Mouse (Mus musculus): ENCODE data around the gene Krt42. TPM values are rescaled to one million over a fixed set of nuclear protein-coding genes. Genes with fewer than 3 reads are reported as not detected.

The Krt42 gene
- polyA plus RNA-seq, 1 experiment from 2014 or later = not detected

GRCm38 (mm10) chr11:100307900-100308299 is 38.2 kb upstream of the Krt42 start:
- WGBS = 83% methylated on average over 5 of the region's 5 CpGs

GRCm38 (mm10) chr11:100301292-100301691 is 31.6 kb upstream of the Krt42 start:
- WGBS = 46% methylated on average over 5 of the region's 5 CpGs
- no peak overlapping the region for H3K9ac ChIP-seq (ENCODE audit: low read depth, low read length)
- DNase-seq (ENCODE audit: low spot score) (no peak), ATAC-seq (replicated peaks; ENCODE audit: low FRiP score) (no peak)
- H3K4me3 ChIP-seq (ENCODE audit: low read depth, low read length) = no peak overlapping the region
- no peaks in the 10 kb centered on the region for H3K27me3 ChIP-seq (replicated peaks; ENCODE audit: control insufficient read depth, insufficient read depth, low read length)
- H3K9me3 ChIP-seq (ENCODE audit: control insufficient read depth, low read length) = no peaks in the 10 kb centered on the region
- no peak overlapping the region for H3K27ac ChIP-seq (ENCODE audit: low read depth, low read length)
- no peaks in the 10 kb centered on the region for H3K4me1 ChIP-seq (replicated peaks; ENCODE audit: control insufficient read depth, insufficient read depth, low read length)
- H3K36me3 ChIP-seq (ENCODE audit: control insufficient read depth, insufficient read depth, low read length) = no peaks in the 10 kb centered on the region
- H3K4me2 ChIP-seq = no peak overlapping the region

More at GRCm38 (mm10) chr11:100307900-100308299, 38.2 kb upstream of the Krt42 start:
- DNase-seq (ENCODE audit: low spot score) = no peak
- no peaks in the 10 kb centered on the region for H3K27me3 ChIP-seq (replicated peaks; ENCODE audit: control insufficient read depth, insufficient read depth, low read length)
- no peak overlapping the region for H3K4me3 ChIP-seq (ENCODE audit: low read depth, low read length)
- H3K9ac ChIP-seq (ENCODE audit: low read depth, low read length) = no peak overlapping the region
- no peaks in the 10 kb centered on the region for H3K4me1 ChIP-seq (replicated peaks; ENCODE audit: control insufficient read depth, insufficient read depth, low read length)
- no peaks in the 10 kb centered on the region for H3K36me3 ChIP-seq (ENCODE audit: control insufficient read depth, insufficient read depth, low read length)
- no peak overlapping the region for H3K4me2 ChIP-seq
- H3K27ac ChIP-seq (ENCODE audit: low read depth, low read length) = no peak overlapping the region
- no peaks in the 10 kb centered on the region for H3K9me3 ChIP-seq (ENCODE audit: control insufficient read depth, low read length)
- no peak for ATAC-seq (replicated peaks; ENCODE audit: low FRiP score)

GRCm38 (mm10) chr11:100300293-100300692 is 30.6 kb upstream of the Krt42 start:
- H3K4me1 ChIP-seq (replicated peaks; ENCODE audit: control insufficient read depth, insufficient read depth, low read length) = no peaks in the 10 kb centered on the region
- DNase-seq (ENCODE audit: low spot score) = peak; percentile 74
- no peaks in the 10 kb centered on the region for H3K27me3 ChIP-seq (replicated peaks; ENCODE audit: control insufficient read depth, insufficient read depth, low read length)
- H3K9ac ChIP-seq (ENCODE audit: low read depth, low read length) = no peak overlapping the region
- no peaks in the 10 kb centered on the region for H3K9me3 ChIP-seq (ENCODE audit: control insufficient read depth, low read length)
- 5% methylated on average over 5 of the region's 5 CpGs for WGBS
- no peak overlapping the region for H3K4me3 ChIP-seq (ENCODE audit: low read depth, low read length)
- H3K4me2 ChIP-seq = no peak overlapping the region
- no peak overlapping the region for H3K27ac ChIP-seq (ENCODE audit: low read depth, low read length)
- H3K36me3 ChIP-seq (ENCODE audit: control insufficient read depth, insufficient read depth, low read length) = no peaks in the 10 kb centered on the region
- no peak for ATAC-seq (replicated peaks; ENCODE audit: low FRiP score)

DNA sequence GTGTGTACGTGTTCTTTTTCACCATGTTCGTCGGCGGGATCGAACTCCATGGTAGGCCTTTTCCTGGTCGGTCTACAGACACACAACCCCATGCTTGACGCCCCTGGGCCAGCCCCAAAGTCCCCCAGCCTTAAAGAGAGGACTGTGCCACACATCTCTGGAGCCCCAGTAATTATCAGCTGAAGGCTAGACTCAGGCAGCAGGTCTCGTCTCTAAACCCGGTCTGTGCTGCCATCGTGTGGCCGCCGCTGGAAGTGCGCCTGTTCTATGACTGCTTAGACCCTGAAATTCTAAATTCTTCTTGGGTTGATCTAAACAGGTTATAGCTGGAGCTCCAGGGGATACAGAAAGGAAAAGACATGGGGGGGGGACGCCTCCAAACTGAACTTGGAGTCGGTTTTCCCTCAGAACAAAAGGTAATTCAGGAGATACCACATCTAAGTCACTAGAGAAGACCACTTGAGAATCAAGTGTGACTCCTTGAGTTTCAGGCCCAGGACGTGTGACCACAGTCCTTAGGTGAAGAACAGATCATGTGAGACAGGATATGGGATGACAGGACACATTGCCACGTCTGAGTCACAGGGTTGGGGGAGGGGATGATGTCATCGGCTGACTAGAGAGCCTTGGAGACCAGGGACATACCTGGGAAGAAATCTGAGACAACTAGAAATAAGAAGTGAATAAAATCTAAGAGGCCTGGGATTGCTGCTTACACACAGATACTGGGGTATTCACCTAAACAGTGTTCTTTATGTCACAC is 28.8 kb upstream of the Krt42 start:
- Histone ChIP-seq H3K4me3 (ENCODE audit: low read depth, low read length) (no peak overlapping the region), H3K36me3 (ENCODE audit: control insufficient read depth, insufficient read depth, low read length) (no peaks in the 10 kb centered on the region), H3K9ac (ENCODE audit: low read depth, low read length) (no peak overlapping the region), H3K27me3 (replicated peaks; ENCODE audit: control insufficient read depth, insufficient read depth, low read length) (no peaks in the 10 kb centered on the region), H3K27ac (ENCODE audit: low read depth, low read length) (no peak overlapping the region), H3K9me3 (ENCODE audit: control insufficient read depth, low read length) (no peaks in the 10 kb centered on the region), H3K4me2 (peak overlapping the region; percentile 57), H3K4me1 (replicated peaks; ENCODE audit: control insufficient read depth, insufficient read depth, low read length) (no peaks in the 10 kb centered on the region)
- WGBS = 15% methylated on average over 18 of the region's 18 CpGs
- ATAC-seq (replicated peaks; ENCODE audit: low FRiP score) (peak; percentile 63), DNase-seq (ENCODE audit: low spot score) (peak; percentile 87)

DNA sequence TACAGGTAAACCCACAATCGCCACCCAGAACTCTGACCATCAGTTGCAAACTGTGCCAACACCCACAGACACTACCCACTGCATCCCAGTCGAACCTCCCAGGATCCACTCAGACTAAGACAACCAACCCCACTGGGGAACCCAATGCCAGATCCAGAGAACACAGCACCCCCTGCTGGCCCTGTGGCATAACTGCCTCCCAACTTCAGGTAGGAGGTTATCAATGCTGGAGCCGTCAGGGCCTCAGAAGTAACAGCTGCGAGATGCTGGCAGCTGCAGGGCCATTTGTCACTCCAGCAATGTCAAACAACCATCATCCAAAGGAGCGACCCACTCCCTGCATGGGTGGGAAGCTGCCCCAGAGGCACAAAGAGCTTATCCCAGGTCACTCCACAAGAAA is 28.1 kb upstream of the Krt42 start:
- Histone ChIP-seq H3K4me3 (ENCODE audit: low read depth, low read length) (no peak overlapping the region), H3K4me2 (peak overlapping the region; percentile 57), H3K36me3 (ENCODE audit: control insufficient read depth, insufficient read depth, low read length) (no peaks in the 10 kb centered on the region), H3K9me3 (ENCODE audit: control insufficient read depth, low read length) (no peaks in the 10 kb centered on the region), H3K27me3 (replicated peaks; ENCODE audit: control insufficient read depth, insufficient read depth, low read length) (no peaks in the 10 kb centered on the region), H3K9ac (ENCODE audit: low read depth, low read length) (no peak overlapping the region), H3K4me1 (replicated peaks; ENCODE audit: control insufficient read depth, insufficient read depth, low read length) (no peaks in the 10 kb centered on the region), H3K27ac (ENCODE audit: low read depth, low read length) (no peak overlapping the region)
- ATAC-seq (replicated peaks; ENCODE audit: low FRiP score) (no peak; the same call in 1 of the 2 replicates), DNase-seq (ENCODE audit: low spot score) (no peak)
- 29% methylated on average over 5 of the region's 5 CpGs for WGBS

DNA sequence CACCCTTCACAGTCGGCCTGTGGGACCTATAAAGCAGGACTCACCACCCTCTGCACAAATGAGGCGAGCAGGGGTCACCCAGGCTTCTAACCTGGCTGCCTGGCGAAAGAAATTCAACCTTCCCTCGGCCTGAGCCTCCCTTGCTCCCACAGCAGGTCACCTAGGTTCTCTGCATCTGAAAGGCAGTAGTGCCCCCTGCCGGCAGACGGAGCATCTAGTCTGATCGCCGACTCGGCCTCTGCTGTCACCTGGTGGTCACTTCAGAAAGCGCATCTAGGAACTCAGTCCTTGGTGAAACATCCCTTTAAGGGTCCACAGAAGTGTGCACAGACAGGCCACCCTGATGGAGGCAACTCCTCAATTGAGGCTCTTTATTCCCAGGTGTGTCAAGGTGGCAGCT is 25.6 kb upstream of the Krt42 start:
- H3K4me2 ChIP-seq = no peak overlapping the region
- no peak overlapping the region for H3K27ac ChIP-seq (ENCODE audit: low read depth, low read length)
- peaks cover 10% of the 10 kb centered on the region for H3K4me1 ChIP-seq (replicated peaks; ENCODE audit: control insufficient read depth, insufficient read depth, low read length)
- ATAC-seq (replicated peaks; ENCODE audit: low FRiP score) (0 out of 2 replicates have a peak, but pooled peaks have one; percentile 46), DNase-seq (ENCODE audit: low spot score) (peak; percentile 84)
- H3K36me3 ChIP-seq (ENCODE audit: control insufficient read depth, insufficient read depth, low read length) = no peaks in the 10 kb centered on the region
- no peak overlapping the region for H3K4me3 ChIP-seq (ENCODE audit: low read depth, low read length)
- 5% methylated on average over 10 of the region's 10 CpGs for WGBS
- no peaks in the 10 kb centered on the region for H3K9me3 ChIP-seq (ENCODE audit: control insufficient read depth, low read length)
- H3K27me3 ChIP-seq (replicated peaks; ENCODE audit: control insufficient read depth, insufficient read depth, low read length) = no peaks in the 10 kb centered on the region
- H3K9ac ChIP-seq (ENCODE audit: low read depth, low read length) = no peak overlapping the region

- Histone ChIP-seq H3K27ac (ENCODE audit: low read depth, low read length) (no peak overlapping the region), H3K9ac (ENCODE audit: low read depth, low read length) (no peak overlapping the region), H3K4me2 (no peak overlapping the region), H3K9me3 (ENCODE audit: control insufficient read depth, low read length) (no peaks in the 10 kb centered on the region), H3K4me3 (ENCODE audit: low read depth, low read length) (no peak overlapping the region), H3K4me1 (replicated peaks; ENCODE audit: control insufficient read depth, insufficient read depth, low read length) (peaks cover 16% of the 10 kb centered on the region), H3K27me3 (replicated peaks; ENCODE audit: control insufficient read depth, insufficient read depth, low read length) (no peaks in the 10 kb centered on the region), H3K36me3 (ENCODE audit: control insufficient read depth, insufficient read depth, low read length) (no peaks in the 10 kb centered on the region)
- 53% methylated on average over 6 of the region's 6 CpGs for WGBS
- no peak for ATAC-seq (replicated peaks; ENCODE audit: low FRiP score)
- DNase-seq (ENCODE audit: low spot score) = no peak
These were observed 23.2 kb upstream of the Krt42 start for GRCm38 (mm10) chr11:100292884-100293283.

DNA sequence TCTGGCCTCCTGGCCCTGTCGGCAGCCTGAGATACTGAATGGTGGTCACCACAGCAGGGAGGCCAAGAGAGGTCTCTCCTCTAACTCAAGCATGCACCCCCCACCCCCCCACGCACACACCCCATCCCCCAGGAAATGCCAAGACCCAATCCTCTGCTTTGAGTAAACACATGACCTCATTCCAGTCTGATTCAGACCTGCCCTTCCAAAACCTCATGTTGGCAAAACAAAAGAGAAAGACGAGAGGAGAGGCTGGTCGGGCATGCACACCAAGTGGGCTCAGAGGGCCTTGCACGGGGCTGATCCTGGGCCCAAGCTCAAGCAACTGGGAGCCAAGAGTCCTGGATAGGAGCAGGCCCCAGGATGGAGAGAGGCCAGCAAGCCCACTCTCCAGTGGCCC is 20.6 kb upstream of the Krt42 start:
- DNase-seq (ENCODE audit: low spot score) (no peak), ATAC-seq (replicated peaks; ENCODE audit: low FRiP score) (no peak)
- Histone ChIP-seq H3K4me1 (replicated peaks; ENCODE audit: control insufficient read depth, insufficient read depth, low read length) (peaks cover 16% of the 10 kb centered on the region), H3K27ac (ENCODE audit: low read depth, low read length) (no peak overlapping the region), H3K4me3 (ENCODE audit: low read depth, low read length) (no peak overlapping the region), H3K36me3 (ENCODE audit: control insufficient read depth, insufficient read depth, low read length) (no peaks in the 10 kb centered on the region), H3K27me3 (replicated peaks; ENCODE audit: control insufficient read depth, insufficient read depth, low read length) (no peaks in the 10 kb centered on the region), H3K9me3 (ENCODE audit: control insufficient read depth, low read length) (no peaks in the 10 kb centered on the region), H3K4me2 (no peak overlapping the region), H3K9ac (ENCODE audit: low read depth, low read length) (no peak overlapping the region)
- WGBS = 57% methylated on average over 5 of the region's 5 CpGs

DNA sequence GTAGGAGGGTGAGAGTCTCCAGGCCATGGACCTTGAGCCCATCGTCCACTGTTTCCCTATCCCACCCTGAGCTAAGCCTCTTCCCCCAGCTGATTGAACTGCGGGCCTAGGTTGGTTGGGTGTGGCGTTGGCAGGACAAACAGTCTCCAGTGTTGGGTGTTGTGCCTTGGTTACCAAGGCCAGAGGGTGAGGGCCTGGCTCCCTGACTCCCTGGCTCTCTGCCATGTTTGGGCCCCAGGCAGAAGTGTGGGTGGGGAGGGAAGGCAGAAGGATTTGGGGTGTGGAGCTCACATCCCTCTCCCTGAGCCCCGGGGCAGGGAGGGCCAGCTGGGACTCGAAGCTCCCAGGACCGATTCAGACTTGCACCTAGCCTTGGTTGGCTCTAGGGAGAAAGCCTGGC is 19.3 kb upstream of the Krt42 start:
- H3K9me3 ChIP-seq (ENCODE audit: control insufficient read depth, low read length) = no peaks in the 10 kb centered on the region
- ATAC-seq (replicated peaks; ENCODE audit: low FRiP score) (no peak), DNase-seq (ENCODE audit: low spot score) (no peak)
- no peaks in the 10 kb centered on the region for H3K27me3 ChIP-seq (replicated peaks; ENCODE audit: control insufficient read depth, insufficient read depth, low read length)
- WGBS = 86% methylated on average over 6 of the region's 6 CpGs
- H3K4me3 ChIP-seq (ENCODE audit: low read depth, low read length) = no peak overlapping the region
- peaks cover 16% of the 10 kb centered on the region for H3K4me1 ChIP-seq (replicated peaks; ENCODE audit: control insufficient read depth, insufficient read depth, low read length)
- no peak overlapping the region for H3K4me2 ChIP-seq
- H3K27ac ChIP-seq (ENCODE audit: low read depth, low read length) = no peak overlapping the region
- H3K36me3 ChIP-seq (ENCODE audit: control insufficient read depth, insufficient read depth, low read length) = no peaks in the 10 kb centered on the region
- H3K9ac ChIP-seq (ENCODE audit: low read depth, low read length) = no peak overlapping the region

All from liver, embryonic 11.5 days (tissue).